Mouse (Mus musculus): ENCODE results near the gene Acvr1b. TPM values are rescaled to one million over a fixed set of nuclear protein-coding genes. Genes with fewer than 3 reads are reported as not detected.

Gene Acvr1b
- polyA plus RNA-seq, 1 experiment from 2014 or later: 28.0 TPM

DNA sequence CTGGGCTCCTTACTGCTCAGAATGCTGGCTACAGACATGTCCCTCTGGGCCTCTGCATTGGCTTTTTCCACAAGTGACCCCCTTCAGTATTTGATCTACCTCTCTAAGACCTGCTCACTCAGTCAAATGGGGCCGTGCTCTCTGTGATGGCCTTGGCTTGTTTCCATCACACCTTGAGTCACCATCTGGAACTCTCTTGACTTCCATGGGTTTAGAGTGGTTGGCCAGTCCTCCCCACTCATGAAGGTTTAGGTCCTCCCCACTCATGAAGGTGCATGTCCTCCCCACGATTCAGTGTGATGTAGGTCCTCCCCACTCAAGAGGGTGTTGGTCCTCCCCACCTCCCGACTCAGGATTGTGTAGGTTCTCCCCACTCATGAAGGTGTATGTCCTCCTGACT lies 59.3 kb downstream of the Acvr1b start:
- no peaks in the 10 kb centered on the region for H3K9me3 ChIP-seq (ENCODE audit: control insufficient read depth, low read length)
- no peak overlapping the region for H3K9ac ChIP-seq (replicated peaks; ENCODE audit: low read depth, low read length)
- H3K36me3 ChIP-seq (ENCODE audit: control insufficient read depth, insufficient read depth, low read length): no peaks in the 10 kb centered on the region
- ATAC-seq (ENCODE audit: low read depth): no peak
- WGBS: 88% methylated on average over 3 of the region's 3 CpGs
- no peaks in the 10 kb centered on the region for H3K4me1 ChIP-seq (ENCODE audit: control insufficient read depth, insufficient read depth, low read length)
- no peak overlapping the region for H3K4me3 ChIP-seq (ENCODE audit: low read depth, low read length)
- H3K4me2 ChIP-seq (ENCODE audit: low read depth, low read length): no peak overlapping the region
- no peaks in the 10 kb centered on the region for H3K27me3 ChIP-seq (ENCODE audit: control insufficient read depth, insufficient read depth, low read length)
- no peak overlapping the region for H3K27ac ChIP-seq (ENCODE audit: low read depth, low read length)

DNA sequence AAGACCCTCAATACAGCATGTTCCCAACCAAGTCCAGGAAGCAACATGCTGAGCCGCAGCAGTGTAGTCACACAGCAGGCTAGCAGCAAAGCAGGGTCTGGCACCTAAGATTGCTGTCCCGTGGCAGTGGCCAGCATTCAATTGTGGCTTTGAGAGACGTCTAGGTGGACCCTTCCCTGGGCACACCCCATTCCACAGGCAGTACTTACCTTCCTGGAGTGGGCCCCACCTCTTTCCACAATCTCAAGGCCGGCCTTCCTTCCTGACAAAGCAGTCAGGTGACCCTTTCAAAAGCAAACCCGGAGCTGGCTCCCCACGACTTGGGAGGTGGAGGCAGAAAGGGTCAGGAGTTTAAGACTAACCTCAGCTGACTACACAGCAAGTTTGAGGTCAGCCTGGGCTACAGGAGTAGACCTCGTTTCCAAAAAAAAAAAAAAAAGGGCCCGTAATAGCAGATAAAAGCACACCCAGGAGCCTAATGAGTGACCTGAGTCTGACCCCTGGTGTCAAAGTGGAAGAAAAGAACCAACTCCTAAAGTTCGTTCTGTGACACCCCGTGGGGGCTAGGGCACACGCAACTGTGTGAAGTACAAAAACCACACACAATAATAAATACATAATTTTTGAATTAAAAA lies 59.9 kb downstream of the Acvr1b start:
- Histone ChIP-seq H3K9me3 (ENCODE audit: control insufficient read depth, low read length) (no peaks in the 10 kb centered on the region), H3K9ac (replicated peaks; ENCODE audit: low read depth, low read length) (no peak overlapping the region), H3K4me3 (ENCODE audit: low read depth, low read length) (no peak overlapping the region), H3K27ac (ENCODE audit: low read depth, low read length) (no peak overlapping the region), H3K36me3 (ENCODE audit: control insufficient read depth, insufficient read depth, low read length) (no peaks in the 10 kb centered on the region), H3K4me2 (ENCODE audit: low read depth, low read length) (no peak overlapping the region), H3K4me1 (ENCODE audit: control insufficient read depth, insufficient read depth, low read length) (no peaks in the 10 kb centered on the region), H3K27me3 (ENCODE audit: control insufficient read depth, insufficient read depth, low read length) (no peaks in the 10 kb centered on the region)
- 17% methylated on average over 11 of the region's 11 CpGs for WGBS
- ATAC-seq (ENCODE audit: low read depth): no peak

DNA sequence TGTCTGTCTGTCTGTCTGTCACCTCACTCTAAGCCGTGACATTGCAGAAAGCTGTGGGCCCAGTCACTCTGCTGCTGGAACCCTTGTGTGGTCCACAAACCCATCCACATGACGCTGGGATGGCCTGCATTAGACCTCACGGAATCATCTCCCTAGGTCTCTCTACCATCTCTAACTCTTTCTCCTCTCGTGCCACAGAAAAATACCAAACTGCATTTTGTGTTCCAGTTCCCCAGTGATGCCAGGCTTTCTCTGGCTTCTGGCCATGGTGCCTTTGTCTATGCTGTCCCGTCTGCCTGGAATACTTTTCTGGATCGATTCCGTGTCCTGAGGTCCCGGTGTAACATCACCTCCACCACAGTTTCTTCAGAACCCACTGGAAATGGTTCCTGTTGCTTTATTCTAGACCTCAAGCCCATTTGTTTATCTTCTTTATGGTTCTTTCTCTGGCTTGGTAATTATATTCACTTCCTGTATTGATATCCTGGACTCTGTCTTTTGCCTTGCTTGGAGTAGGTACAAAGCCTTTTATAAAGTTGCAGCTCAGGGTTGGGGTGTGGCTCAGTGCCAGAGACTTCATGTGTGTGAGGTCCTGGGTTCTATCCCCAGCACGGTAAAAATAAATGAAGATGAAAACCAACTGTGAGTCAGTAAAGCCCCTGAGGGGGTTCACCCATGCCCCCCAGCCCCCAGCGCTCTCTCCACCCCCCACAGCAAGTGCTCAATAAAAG lies 60.9 kb downstream of the Acvr1b start:
- Histone ChIP-seq H3K27me3 (ENCODE audit: control insufficient read depth, insufficient read depth, low read length) (no peaks in the 10 kb centered on the region), H3K36me3 (ENCODE audit: control insufficient read depth, insufficient read depth, low read length) (no peaks in the 10 kb centered on the region), H3K4me2 (ENCODE audit: low read depth, low read length) (no peak overlapping the region), H3K27ac (ENCODE audit: low read depth, low read length) (no peak overlapping the region), H3K4me1 (ENCODE audit: control insufficient read depth, insufficient read depth, low read length) (no peaks in the 10 kb centered on the region), H3K9ac (replicated peaks; ENCODE audit: low read depth, low read length) (no peak overlapping the region), H3K4me3 (ENCODE audit: low read depth, low read length) (no peak overlapping the region), H3K9me3 (ENCODE audit: control insufficient read depth, low read length) (no peaks in the 10 kb centered on the region)
- WGBS: 56% methylated on average over 10 of the region's 10 CpGs
- no peak for ATAC-seq (ENCODE audit: low read depth)

DNA sequence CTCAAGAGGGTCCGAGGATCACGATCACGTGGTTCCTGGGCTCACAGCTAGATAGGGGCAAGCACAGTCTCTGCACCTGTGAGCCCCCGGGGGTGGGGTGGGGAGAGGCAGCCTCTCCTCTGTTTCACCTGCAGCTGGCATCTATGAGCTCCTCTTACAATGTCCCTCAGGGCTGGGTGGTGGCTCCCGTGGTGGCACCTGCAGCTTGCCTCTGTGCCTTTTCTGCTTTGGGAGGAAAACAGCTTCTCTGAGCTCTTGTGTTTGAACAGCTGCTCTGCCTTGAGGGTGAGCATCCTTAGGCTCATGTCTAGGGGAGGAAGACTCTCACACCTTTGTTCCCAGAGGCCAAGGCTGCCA lies 61.5 kb downstream of the Acvr1b start:
- no peak overlapping the region for H3K9ac ChIP-seq (replicated peaks; ENCODE audit: low read depth, low read length)
- H3K4me2 ChIP-seq (ENCODE audit: low read depth, low read length): no peak overlapping the region
- H3K4me1 ChIP-seq (ENCODE audit: control insufficient read depth, insufficient read depth, low read length): no peaks in the 10 kb centered on the region
- whole genome bisulfite sequencing: 28% methylated on average over 5 of the region's 5 CpGs
- no peak for ATAC-seq (ENCODE audit: low read depth)
- no peaks in the 10 kb centered on the region for H3K36me3 ChIP-seq (ENCODE audit: control insufficient read depth, insufficient read depth, low read length)
- no peak overlapping the region for H3K4me3 ChIP-seq (ENCODE audit: low read depth, low read length)
- H3K9me3 ChIP-seq (ENCODE audit: control insufficient read depth, low read length): no peaks in the 10 kb centered on the region
- H3K27ac ChIP-seq (ENCODE audit: low read depth, low read length): no peak overlapping the region
- no peaks in the 10 kb centered on the region for H3K27me3 ChIP-seq (ENCODE audit: control insufficient read depth, insufficient read depth, low read length)

DNA sequence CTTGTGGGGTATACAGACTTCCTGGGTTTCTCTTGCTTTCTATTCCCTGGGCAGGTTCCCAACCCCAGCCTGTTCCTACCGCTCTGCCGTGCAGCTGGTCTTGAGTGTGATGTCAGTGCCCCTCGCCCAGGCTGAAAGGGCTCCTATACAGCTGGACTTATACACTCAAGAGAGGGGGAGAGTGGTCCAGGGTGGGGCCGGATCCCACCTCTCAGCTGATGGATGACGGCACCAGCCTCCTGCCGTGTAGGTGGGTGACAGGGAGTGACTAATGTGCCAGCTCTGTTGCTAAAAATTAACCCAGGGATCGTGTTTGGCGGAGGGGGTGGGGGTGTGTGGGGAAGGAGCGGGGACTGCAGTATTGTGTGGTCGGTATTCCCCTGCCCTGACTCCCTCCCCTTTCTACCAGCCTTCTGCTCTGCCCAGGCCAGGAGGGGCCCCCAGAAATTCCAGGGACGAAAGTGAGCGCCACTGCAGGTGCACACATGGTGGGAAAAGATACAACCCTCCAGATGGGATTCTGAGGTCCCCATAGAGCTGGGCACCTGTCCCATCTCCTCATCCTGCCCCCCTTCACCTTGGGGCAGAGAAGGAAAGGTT lies 62.0 kb downstream of the Acvr1b start:
- H3K9ac ChIP-seq (replicated peaks; ENCODE audit: low read depth, low read length): no peak overlapping the region
- H3K36me3 ChIP-seq (ENCODE audit: control insufficient read depth, insufficient read depth, low read length): no peaks in the 10 kb centered on the region
- ATAC-seq (ENCODE audit: low read depth): no peak
- H3K4me3 ChIP-seq (ENCODE audit: low read depth, low read length): no peak overlapping the region
- no peaks in the 10 kb centered on the region for H3K4me1 ChIP-seq (ENCODE audit: control insufficient read depth, insufficient read depth, low read length)
- no peak overlapping the region for H3K4me2 ChIP-seq (ENCODE audit: low read depth, low read length)
- H3K27ac ChIP-seq (ENCODE audit: low read depth, low read length): no peak overlapping the region
- no peaks in the 10 kb centered on the region for H3K9me3 ChIP-seq (ENCODE audit: control insufficient read depth, low read length)
- H3K27me3 ChIP-seq (ENCODE audit: control insufficient read depth, insufficient read depth, low read length): no peaks in the 10 kb centered on the region
- WGBS: 27% methylated on average over 12 of the region's 12 CpGs

DNA sequence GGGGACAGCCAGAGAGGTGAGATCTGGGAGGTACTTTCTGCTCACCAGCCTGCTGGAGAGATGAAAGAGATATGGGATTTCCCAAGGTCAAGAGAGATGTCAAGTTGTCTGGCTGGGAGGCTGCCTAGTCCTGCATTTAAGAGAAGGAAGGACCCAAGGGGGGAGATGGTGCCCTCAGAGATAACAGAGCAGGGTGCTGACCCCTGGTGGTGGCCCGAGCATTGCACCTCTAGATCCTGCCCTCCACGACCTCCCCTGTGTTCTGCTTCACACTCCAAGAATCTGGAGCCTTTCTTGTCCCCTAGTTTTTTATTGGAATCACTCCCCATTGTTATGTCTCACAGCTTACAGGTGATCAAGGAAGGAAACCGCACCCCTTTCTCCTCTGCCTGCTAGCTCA lies 63.0 kb downstream of the Acvr1b start:
- no peaks in the 10 kb centered on the region for H3K36me3 ChIP-seq (ENCODE audit: control insufficient read depth, insufficient read depth, low read length)
- H3K9me3 ChIP-seq (ENCODE audit: control insufficient read depth, low read length): no peaks in the 10 kb centered on the region
- WGBS: 9% methylated on average over 3 of the region's 3 CpGs
- no peak overlapping the region for H3K27ac ChIP-seq (ENCODE audit: low read depth, low read length)
- no peak overlapping the region for H3K4me2 ChIP-seq (ENCODE audit: low read depth, low read length)
- ATAC-seq (ENCODE audit: low read depth): no peak
- H3K27me3 ChIP-seq (ENCODE audit: control insufficient read depth, insufficient read depth, low read length): no peaks in the 10 kb centered on the region
- no peak overlapping the region for H3K4me3 ChIP-seq (ENCODE audit: low read depth, low read length)
- no peaks in the 10 kb centered on the region for H3K4me1 ChIP-seq (ENCODE audit: control insufficient read depth, insufficient read depth, low read length)
- no peak overlapping the region for H3K9ac ChIP-seq (replicated peaks; ENCODE audit: low read depth, low read length)

DNA sequence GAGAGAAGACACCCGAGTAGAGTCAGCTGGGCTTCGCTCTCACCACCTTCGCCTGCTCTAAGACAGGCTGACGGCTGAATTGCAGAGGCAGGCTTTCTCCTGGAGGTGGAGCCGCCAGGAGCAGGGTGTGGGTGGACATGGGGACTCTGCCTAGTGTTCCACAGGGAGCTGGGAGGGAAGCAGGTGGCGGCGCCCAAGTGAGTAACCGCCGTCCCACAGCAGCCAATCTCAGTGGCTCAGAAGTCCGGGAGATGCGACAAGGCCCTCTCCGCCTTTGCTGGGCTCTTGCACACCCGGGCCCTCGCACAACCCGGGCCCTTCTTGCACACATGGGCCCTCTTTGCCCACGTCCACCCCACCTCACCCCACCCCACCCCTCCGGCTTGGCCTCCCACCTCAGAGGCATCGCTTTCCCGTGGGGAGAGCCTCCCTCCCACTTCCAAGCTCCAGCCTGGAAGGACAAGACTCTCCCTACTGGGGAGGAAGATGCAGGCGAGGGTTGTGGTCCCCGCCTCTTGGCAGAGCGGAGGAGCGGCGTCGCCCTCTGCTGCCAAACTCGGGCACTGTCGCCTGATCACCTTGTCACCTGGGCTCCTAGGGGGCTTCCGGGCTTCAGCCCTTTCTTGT lies 65.1 kb downstream of the Acvr1b start:
- H3K27me3 ChIP-seq (ENCODE audit: control insufficient read depth, insufficient read depth, low read length): no peaks in the 10 kb centered on the region
- 5% methylated on average over 28 of the region's 28 CpGs for WGBS

DNA sequence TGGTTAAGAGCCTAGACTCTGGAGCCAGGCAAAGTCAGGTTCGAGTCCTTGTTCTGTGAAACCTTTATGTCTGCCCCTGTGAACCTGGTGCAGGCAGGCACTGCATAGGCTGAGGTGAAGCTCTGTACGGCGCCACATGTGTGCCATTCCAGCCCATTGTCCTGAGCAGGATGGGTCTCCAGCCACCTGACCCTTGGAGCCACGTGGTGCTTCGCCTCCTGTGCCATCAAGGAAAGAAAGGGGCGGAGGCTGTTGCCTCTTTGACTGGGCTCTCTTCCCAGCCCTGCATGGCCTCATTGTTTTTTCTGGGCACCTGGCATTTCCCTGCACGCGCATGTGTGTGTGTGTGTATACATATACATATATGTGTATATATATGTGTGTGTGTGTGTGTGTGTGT lies 66.0 kb downstream of the Acvr1b start:
- no peak for ATAC-seq (ENCODE audit: low read depth)
- H3K4me1 ChIP-seq (ENCODE audit: control insufficient read depth, insufficient read depth, low read length): no peaks in the 10 kb centered on the region
- H3K27me3 ChIP-seq (ENCODE audit: control insufficient read depth, insufficient read depth, low read length): no peaks in the 10 kb centered on the region
- WGBS: 59% methylated on average over 8 of the region's 8 CpGs
- no peak overlapping the region for H3K27ac ChIP-seq (ENCODE audit: low read depth, low read length)
- H3K4me2 ChIP-seq (ENCODE audit: low read depth, low read length): no peak overlapping the region
- H3K36me3 ChIP-seq (ENCODE audit: control insufficient read depth, insufficient read depth, low read length): no peaks in the 10 kb centered on the region
- no peak overlapping the region for H3K4me3 ChIP-seq (ENCODE audit: low read depth, low read length)
- no peak overlapping the region for H3K9ac ChIP-seq (replicated peaks; ENCODE audit: low read depth, low read length)
- no peaks in the 10 kb centered on the region for H3K9me3 ChIP-seq (ENCODE audit: control insufficient read depth, low read length)

More for the DNA sequence above, 65.1 kb downstream of the Acvr1b start:
- Histone ChIP-seq H3K4me2 (ENCODE audit: low read depth, low read length) (peak overlapping the region; percentile 45), H3K27ac (ENCODE audit: low read depth, low read length) (no peak overlapping the region), H3K4me1 (ENCODE audit: control insufficient read depth, insufficient read depth, low read length) (no peaks in the 10 kb centered on the region), H3K36me3 (ENCODE audit: control insufficient read depth, insufficient read depth, low read length) (no peaks in the 10 kb centered on the region), H3K9ac (replicated peaks; ENCODE audit: low read depth, low read length) (peak overlapping the region; percentile 47), H3K9me3 (ENCODE audit: control insufficient read depth, low read length) (no peaks in the 10 kb centered on the region), H3K4me3 (ENCODE audit: low read depth, low read length) (peak overlapping the region; percentile 7; the same call in 1 of the 2 replicates)
- ATAC-seq (ENCODE audit: low read depth): 0 out of 2 replicates have a peak, but pooled peaks have one; percentile 38

DNA sequence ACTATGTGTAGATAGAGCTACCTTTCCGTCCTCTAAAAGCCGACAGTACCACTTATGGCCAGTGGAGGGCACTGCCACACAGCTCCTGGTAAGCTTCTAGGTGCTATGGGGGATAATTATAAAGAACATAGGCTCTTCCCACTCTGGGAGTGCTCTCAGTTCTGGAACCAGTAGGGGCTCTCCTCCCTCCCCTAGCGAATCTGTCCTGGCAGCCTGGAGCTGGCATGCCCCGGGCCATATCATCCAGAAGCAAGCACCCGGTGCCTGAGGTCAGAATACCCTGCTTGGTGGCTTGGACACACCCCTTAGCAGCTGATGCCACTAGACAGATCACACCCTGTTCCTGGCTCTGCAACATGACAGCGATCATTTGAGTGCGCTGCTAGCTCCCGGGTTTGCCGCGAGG lies 66.9 kb downstream of the Acvr1b start:
- ATAC-seq (ENCODE audit: low read depth): peak; percentile 76
- Histone ChIP-seq H3K27me3 (ENCODE audit: control insufficient read depth, insufficient read depth, low read length) (no peaks in the 10 kb centered on the region), H3K4me2 (ENCODE audit: low read depth, low read length) (peak overlapping the region; percentile 33), H3K9me3 (ENCODE audit: control insufficient read depth, low read length) (no peaks in the 10 kb centered on the region), H3K36me3 (ENCODE audit: control insufficient read depth, insufficient read depth, low read length) (no peaks in the 10 kb centered on the region), H3K4me1 (ENCODE audit: control insufficient read depth, insufficient read depth, low read length) (0 out of 2 replicates have a peak, but pooled peaks cover 2% of the 10 kb centered on the region), H3K9ac (replicated peaks; ENCODE audit: low read depth, low read length) (no peak overlapping the region), H3K4me3 (ENCODE audit: low read depth, low read length) (no peak overlapping the region), H3K27ac (ENCODE audit: low read depth, low read length) (no peak overlapping the region)
- WGBS: 9% methylated on average over 10 of the region's 10 CpGs
